Mouse (Mus musculus) CD4-positive, CD25-positive, alpha-beta regulatory T cell (primary cell): Measurements from ENCODE around the gene Slc5a4a. TPM values are rescaled to one million over a fixed set of nuclear protein-coding genes. Genes with fewer than 3 reads are reported as not detected.

ENCODE experiments used
- polyA plus RNA-seq: library from polyadenylated mRNA; unstranded; fragments of 100-300 nt; shearing (Covaris generic); gene quantifications from one replicate; pipeline ENCODE4 v1.2.1, GENCODE M21; 2017

Gene Slc5a4a
- polyA plus RNA-seq: not detected

GRCm38 (mm10) chr10:76147278-76147677 lies at the start of gene Slc5a4a:
Gene Slc5a4a, plus strand, starts transcription at chr10:76147451.

DNA sequence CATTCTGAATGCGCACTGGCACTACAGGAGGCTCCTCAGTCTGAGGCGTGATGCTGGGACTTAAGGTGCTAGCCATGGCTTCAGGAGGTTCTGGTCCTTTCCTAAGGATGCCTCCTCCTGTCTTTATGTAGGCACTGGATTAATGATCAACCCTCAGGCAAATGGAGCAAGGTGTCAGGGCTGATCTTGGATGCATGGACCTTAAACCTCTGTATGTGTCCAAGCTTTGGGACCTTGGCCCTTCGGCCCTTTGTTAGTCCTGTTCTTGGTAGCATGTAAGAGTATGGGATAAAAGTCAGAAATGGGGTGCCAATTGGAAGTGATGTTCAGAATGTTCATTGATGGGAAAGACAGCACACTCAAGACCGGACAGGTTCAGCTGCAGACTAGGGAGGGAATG lies 36.4 kb upstream of the Slc5a4a start, which contains the start of gene Slc5a4b:
TSS of gene Slc5a4b (minus strand) at position 101 of the 400 bp plus-strand sequence.

DNA sequence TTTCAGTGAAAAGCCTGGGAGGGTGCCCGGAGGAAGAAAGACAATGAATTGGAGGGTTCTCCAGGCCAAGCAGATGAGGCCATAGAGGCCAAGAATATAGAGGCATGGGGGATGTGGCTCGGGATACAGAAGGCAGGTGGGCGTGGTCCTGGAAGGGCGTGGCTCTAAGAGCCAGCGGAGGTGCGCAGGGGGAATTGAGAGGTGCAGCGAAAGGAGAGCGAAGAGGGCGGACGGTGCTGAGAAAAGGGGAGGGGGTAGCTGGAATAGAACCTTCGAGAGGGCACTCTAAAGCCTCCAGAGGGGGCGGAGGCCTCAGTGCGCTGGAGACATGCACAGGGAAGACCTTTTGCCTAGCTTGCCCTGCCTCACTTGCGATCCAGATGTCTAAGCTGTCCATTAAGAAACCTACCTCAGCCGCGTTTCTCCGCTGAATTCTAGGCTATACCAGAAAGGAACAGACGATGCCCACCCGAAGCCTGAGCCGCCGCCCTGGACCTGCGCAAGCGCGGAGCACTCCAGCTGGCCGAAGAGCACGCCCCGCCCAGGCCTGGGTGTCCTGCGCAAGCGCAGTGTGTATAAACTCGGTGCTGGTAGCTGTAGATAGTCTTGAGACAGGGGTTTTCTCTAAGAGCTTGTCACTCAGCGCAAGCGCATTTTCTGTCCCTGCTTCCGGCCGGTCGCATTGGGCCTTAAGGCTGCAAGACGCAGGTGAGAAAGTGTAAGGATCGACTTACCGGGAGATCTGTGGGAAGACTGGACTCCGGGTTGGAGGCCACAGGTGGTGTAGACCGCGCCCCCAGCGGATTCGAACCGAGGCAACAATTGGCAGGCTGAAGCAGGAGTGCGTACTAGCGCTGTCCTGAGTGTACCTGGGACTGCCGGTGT lies 90.3 kb downstream of the Slc5a4a start, which contains the start of gene Prmt2:
TSS of gene Prmt2 (minus strand) at position 525 of the 885 bp plus-strand sequence.

Other genes with a start within 250 kb of the Slc5a4a start
- 110 TPM for gene Smarcb1, start 225.8 kb upstream of the Slc5a4a start, polyA plus RNA-seq
- 195 TPM for gene Chchd10, start 214.3 kb upstream of the Slc5a4a start, polyA plus RNA-seq
- gene Mmp11, start 211.0 kb upstream of the Slc5a4a start, polyA plus RNA-seq: 17.6 TPM
- 0.19 TPM for gene Gm867, start 206.8 kb upstream of the Slc5a4a start, polyA plus RNA-seq
- 1.1 TPM for gene Vpreb3, start 204.4 kb upstream of the Slc5a4a start, polyA plus RNA-seq
- 1.8 TPM for gene Gm5134, start 192.9 kb upstream of the Slc5a4a start, polyA plus RNA-seq
- 39.0 TPM for gene Zfp280b, start 114.8 kb upstream of the Slc5a4a start, polyA plus RNA-seq
- not detected for gene Slc5a4b, start 36.5 kb upstream of the Slc5a4a start, polyA plus RNA-seq
- 25.0 TPM for gene Prmt2, start 90.4 kb downstream of the Slc5a4a start, polyA plus RNA-seq
- gene S100b, start 106.4 kb downstream of the Slc5a4a start, polyA plus RNA-seq: not detected
- 8.3 TPM for gene Dip2a, start 197.8 kb downstream of the Slc5a4a start, polyA plus RNA-seq